Mouse (Mus musculus) left cerebral cortex, adult 8-10 months (tissue): ENCODE measurements around the gene Rbm7. TPM values are rescaled to one million over a fixed set of nuclear protein-coding genes. Genes with fewer than 3 reads are reported as not detected.

Experiments
- microRNA-seq, 2 experiments: library from miRNA; unstranded; fragments of <30 nt; microRNA quantifications; one replicate each; pipeline ENCODE4 v1.2.0; 2022
- total RNA-seq, 4 experiments: library from RNA; stranded (reverse); gene quantifications; 2 replicates each; pipeline ENCODE4 v1.2.4; 2022

Rbm7 gene
- total RNA-seq, 4 experiments from 2014 or later: 36.4 to 40.3 (median 37.3) TPM

Small RNA genes within 50 kb of the gene (microRNA-seq; reads per million reads assigned to microRNA genes)
- gene Gm23653: 0 reads per million in 2 experiments

Other genes with a start within 250 kb of the Rbm7 start
- gene Nxpe2, start 141.8 kb downstream of the Rbm7 start, total RNA-seq: under 1 TPM; 0.41 to 0.93 (median 0.71) TPM
- 10 to 100 TPM; 86.2 to 97.6 (median 91.0) TPM for gene Rexo2, start 14.7 kb downstream of the Rbm7 start, total RNA-seq
- gene Gm5617, start 143 bp upstream of the Rbm7 start, total RNA-seq: 10 to 100 TPM in 2 of 4 experiments, 1 to 10 TPM in 2; 7.9 to 14.0 (median 10.8) TPM
- gene Nnmt, start 109.9 kb upstream of the Rbm7 start, total RNA-seq: under 1 TPM in 3 of 4 experiments, not detected in 1; 0.46 to 0.87 (median 0.82) TPM